ENCODE assay signal across 8 mouse cellular contexts in the genomic region with DNA sequence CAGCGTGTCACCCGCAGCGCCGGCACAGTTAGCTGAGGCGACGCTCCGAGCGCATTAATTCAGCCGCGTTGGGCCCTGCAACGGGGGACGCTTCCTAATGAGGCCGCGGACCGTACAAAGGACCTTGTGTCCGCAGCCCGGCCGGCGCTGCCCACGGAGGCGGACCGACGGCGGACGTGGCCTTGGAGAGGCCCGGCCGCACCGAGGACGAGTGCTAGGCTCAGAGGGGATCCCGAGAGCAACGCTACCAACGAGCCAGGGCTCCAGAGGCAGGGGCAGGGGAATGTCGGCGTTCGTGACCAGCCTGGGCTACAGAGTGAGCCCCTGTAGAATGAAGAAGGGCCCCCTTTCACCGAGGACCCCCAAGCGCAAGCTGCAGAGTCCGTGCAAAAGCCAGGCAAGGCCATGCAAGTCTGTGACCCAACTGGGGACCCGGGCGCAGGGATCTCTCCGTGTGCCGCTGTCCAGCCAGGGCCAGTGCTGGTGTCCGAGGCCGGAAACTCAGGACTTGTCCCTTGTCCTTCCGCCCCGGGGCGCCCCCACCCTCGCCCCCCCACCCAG. TPM values are rescaled to one million over a fixed set of nuclear protein-coding genes. Genes with fewer than 3 reads are reported as not detected.
DNase-seq lines count a peak whose midpoint lies in the region; ATAC-seq and TF ChIP-seq lines count a peak whose summit lies in the region.

No protein-coding gene starts in this region.

- intact Hi-C loops in gastrocnemius, postnatal 36 days (cut with DNase I) = no loop called here

- peaks cover 27% of the 10 kb centered on the region for H3K36me3 ChIP-seq in forebrain, embryonic 13.5 days (ENCODE audit: poor library complexity, severe bottlenecking)
- peaks cover 3% of the 10 kb centered on the region; the same call in 1 of the 2 replicates for H3K36me3 ChIP-seq in intestine, postnatal 0 days (ENCODE audit: control insufficient read depth, insufficient read depth)
- H3K36me3 ChIP-seq in lung, embryonic 16.5 days (ENCODE audit: control insufficient read depth, insufficient read depth, low read length) = no peaks in the 10 kb centered on the region
- no peaks in the 10 kb centered on the region for H3K36me3 ChIP-seq in small intestine, adult 2 months (ENCODE audit: control insufficient read depth, insufficient read depth, low read length)

- H3K27ac ChIP-seq in forebrain, embryonic 13.5 days = peak overlapping the region; percentile 90
- H3K27ac ChIP-seq in intestine, postnatal 0 days (ENCODE audit: low read depth, low read length) = no peak overlapping the region
- H3K27ac ChIP-seq in lung, embryonic 16.5 days (ENCODE audit: low read length) = no peak overlapping the region
- H3K27ac ChIP-seq in small intestine, adult 2 months (ENCODE audit: insufficient read depth, low read depth, low read length) = no peak overlapping the region

- no peaks in the 10 kb centered on the region for H3K27me3 ChIP-seq in forebrain, embryonic 13.5 days
- peaks cover 27% of the 10 kb centered on the region for H3K27me3 ChIP-seq in intestine, postnatal 0 days (replicated peaks; ENCODE audit: control insufficient read depth, insufficient read depth, low read length)
- H3K27me3 ChIP-seq in lung, embryonic 16.5 days (ENCODE audit: control insufficient read depth, insufficient read depth, low read depth, low read length) = peaks cover 32% of the 10 kb centered on the region
- peaks cover 16% of the 10 kb centered on the region for H3K27me3 ChIP-seq in small intestine, adult 2 months (ENCODE audit: control insufficient read depth, insufficient read depth, low read length)

- H3K4me3 ChIP-seq in forebrain, embryonic 13.5 days = peak overlapping the region; percentile 49
- H3K4me3 ChIP-seq in intestine, postnatal 0 days (ENCODE audit: low read depth, low read length) = peak overlapping the region; percentile 42
- H3K4me3 ChIP-seq in lung, embryonic 16.5 days (ENCODE audit: low read length) = peak overlapping the region; percentile 43
- H3K4me3 ChIP-seq in small intestine, adult 2 months (ENCODE audit: low read depth, low read length) = peak overlapping the region; percentile 36

- peaks cover 33% of the 10 kb centered on the region for H3K4me1 ChIP-seq in forebrain, embryonic 13.5 days
- no peaks in the 10 kb centered on the region for H3K4me1 ChIP-seq in intestine, postnatal 0 days (replicated peaks; ENCODE audit: control insufficient read depth, insufficient read depth, low read length)
- peaks cover 16% of the 10 kb centered on the region for H3K4me1 ChIP-seq in lung, embryonic 16.5 days (replicated peaks; ENCODE audit: control insufficient read depth, insufficient read depth, low read length)
- H3K4me1 ChIP-seq in small intestine, adult 2 months (ENCODE audit: control insufficient read depth, insufficient read depth, insufficient read length, low read length) = peaks cover 8% of the 10 kb centered on the region

- under 1% methylated on average over 48 of the region's 48 CpGs for WGBS in forebrain, embryonic 13.5 days
- WGBS in intestine, postnatal 0 days = 2% methylated on average over 48 of the region's 48 CpGs
- under 1% methylated on average over 44 of the region's 48 CpGs for WGBS in lung, embryonic 16.5 days
- WGBS in small intestine, adult 2 months = 2% methylated on average over 48 of the region's 48 CpGs

- peak overlapping the region; percentile 74 for H3K4me2 ChIP-seq in forebrain, embryonic 13.5 days
- peak overlapping the region; percentile 71 for H3K4me2 ChIP-seq in intestine, postnatal 0 days (replicated peaks; ENCODE audit: low read depth)
- peak overlapping the region; percentile 75 for H3K4me2 ChIP-seq in lung, embryonic 16.5 days (ENCODE audit: low read depth, low read length)

- TF ChIP-seq CTCF in intestine, postnatal 0 days (IDR thresholded peaks at IDR 0.05; ENCODE audit: low read depth) = no peak
- TF ChIP-seq CTCF in small intestine, adult 2 months (IDR thresholded peaks at IDR 0.05; ENCODE audit: extremely low read depth, insufficient read length, insufficient replicate concordance, low read depth, low read length) = no peak

- ATAC-seq in forebrain, embryonic 13.5 days = peak; percentile 48
- ATAC-seq in intestine, postnatal 0 days = no peak
- peak; percentile 41 for ATAC-seq in lung, embryonic 16.5 days (ENCODE audit: low read depth)

- H3K9me3 ChIP-seq in forebrain, embryonic 13.5 days (replicated peaks) = no peaks in the 10 kb centered on the region
- no peaks in the 10 kb centered on the region for H3K9me3 ChIP-seq in intestine, postnatal 0 days (ENCODE audit: control insufficient read depth)
- H3K9me3 ChIP-seq in lung, embryonic 16.5 days (ENCODE audit: control insufficient read depth, low read length) = no peaks in the 10 kb centered on the region

- no peak for TF ChIP-seq POLR2A in small intestine, adult 2 months (IDR thresholded peaks at IDR 0.05; ENCODE audit: low read depth, low read length)

- peak overlapping the region; percentile 85 for H3K9ac ChIP-seq in forebrain, embryonic 13.5 days
- H3K9ac ChIP-seq in intestine, postnatal 0 days (ENCODE audit: low read depth, low read length) = no peak overlapping the region
- H3K9ac ChIP-seq in lung, embryonic 16.5 days (ENCODE audit: low read length) = peak overlapping the region; percentile 52

- DNase-seq in gastrocnemius, postnatal 10 days = peak; percentile 51
- DNase-seq in gastrocnemius, postnatal 36 days = no peak
- DNase-seq in adrenal gland, adult 8-10 months = peak; percentile 32
- DNase-seq in T-cell, adult 2 months (ENCODE audit: low spot score) = no peak

RNA-seq across cellular contexts. Expression of gene Efna2, which starts 11.3 kb away (rescaled TPM):
- 1 to 10 TPM; 1.1 to 1.9 TPM for total RNA-seq in gastrocnemius, postnatal 10 days (2021)
- total RNA-seq in gastrocnemius, postnatal 36 days (2021) = under 1 TPM; 0.27 to 0.31 TPM
- total RNA-seq in adrenal gland, adult 8-10 months (2022) = 1 to 10 TPM; 2.4 to 5.2 (median 3.3) TPM
- polyA plus RNA-seq in forebrain, embryonic 13.5 days (2015; fragmentation: Nextera tagmentation; extraction: Ambion mirVana) = 17.7 and 19.5 TPM in 2 replicates
- polyA plus RNA-seq in intestine, postnatal 0 days (2015; fragmentation: Nextera tagmentation; extraction: Ambion mirVana) = 3.5 and 3.8 TPM in 2 replicates
- 11.0 and 12.1 TPM in 2 replicates for polyA plus RNA-seq in lung, embryonic 16.5 days (2015; fragmentation: Nextera tagmentation; extraction: Ambion mirVana)
- polyA plus RNA-seq in small intestine, adult 2 months (2012; rRNA removed) = 1.5 and 1.8 TPM in 2 replicates

RNA-seq across cellular contexts. Expression of gene 1600002K03Rik, which starts 17.8 kb away (rescaled TPM):
- total RNA-seq in gastrocnemius, postnatal 10 days (2021) = 1 to 10 TPM; 3.9 to 5.5 TPM
- 1 to 10 TPM; 4.7 to 5.1 TPM for total RNA-seq in gastrocnemius, postnatal 36 days (2021)
- 10 to 100 TPM; 18.1 to 22.1 (median 21.7) TPM for total RNA-seq in adrenal gland, adult 8-10 months (2022)
- polyA plus RNA-seq in forebrain, embryonic 13.5 days (2015; fragmentation: Nextera tagmentation; extraction: Ambion mirVana) = 12.2 and 12.6 TPM in 2 replicates
- polyA plus RNA-seq in intestine, postnatal 0 days (2015; fragmentation: Nextera tagmentation; extraction: Ambion mirVana) = 12.7 and 13.9 TPM in 2 replicates
- polyA plus RNA-seq in lung, embryonic 16.5 days (2015; fragmentation: Nextera tagmentation; extraction: Ambion mirVana) = 12.2 and 13.6 TPM in 2 replicates
- polyA plus RNA-seq in small intestine, adult 2 months (2012; rRNA removed) = 6.8 and 9.0 TPM in 2 replicates

RNA-seq across cellular contexts. Expression of gene Cirbp, which starts 24.8 kb away (rescaled TPM):
- total RNA-seq in gastrocnemius, postnatal 10 days (2021) = 10 to 100 TPM; 84.3 to 88.4 TPM
- 10 to 100 TPM; 22.6 to 28.3 TPM for total RNA-seq in gastrocnemius, postnatal 36 days (2021)
- total RNA-seq in adrenal gland, adult 8-10 months (2022) = 100 to 1,000 TPM in 3 of 4 experiments, 10 to 100 TPM in 1; 44.2 to 234 (median 162) TPM
- 274 and 308 TPM in 2 replicates for polyA plus RNA-seq in forebrain, embryonic 13.5 days (2015; fragmentation: Nextera tagmentation; extraction: Ambion mirVana)
- 222 and 228 TPM in 2 replicates for polyA plus RNA-seq in intestine, postnatal 0 days (2015; fragmentation: Nextera tagmentation; extraction: Ambion mirVana)
- polyA plus RNA-seq in lung, embryonic 16.5 days (2015; fragmentation: Nextera tagmentation; extraction: Ambion mirVana) = 73.4 and 83.4 TPM in 2 replicates
- 18.5 and 48.0 TPM in 2 replicates for polyA plus RNA-seq in small intestine, adult 2 months (2012; rRNA removed)

RNA-seq across cellular contexts. Expression of gene Mum1, which starts 35.7 kb away (rescaled TPM):
- 10 to 100 TPM; 26.4 to 31.3 TPM for total RNA-seq in gastrocnemius, postnatal 10 days (2021)
- total RNA-seq in gastrocnemius, postnatal 36 days (2021) = 10 to 100 TPM; 12.3 to 14.3 TPM
- total RNA-seq in adrenal gland, adult 8-10 months (2022) = 10 to 100 TPM; 26.5 to 41.6 (median 32.9) TPM
- polyA plus RNA-seq in forebrain, embryonic 13.5 days (2015; fragmentation: Nextera tagmentation; extraction: Ambion mirVana) = 62.1 and 64.7 TPM in 2 replicates
- polyA plus RNA-seq in intestine, postnatal 0 days (2015; fragmentation: Nextera tagmentation; extraction: Ambion mirVana) = 21.9 and 22.5 TPM in 2 replicates
- polyA plus RNA-seq in lung, embryonic 16.5 days (2015; fragmentation: Nextera tagmentation; extraction: Ambion mirVana) = 66.4 and 68.7 TPM in 2 replicates
- 11.6 and 23.7 TPM in 2 replicates for polyA plus RNA-seq in small intestine, adult 2 months (2012; rRNA removed)

RNA-seq across cellular contexts. Expression of gene Midn, which starts 42.5 kb away (rescaled TPM):
- 10 to 100 TPM; 34.3 to 62.7 TPM for total RNA-seq in gastrocnemius, postnatal 10 days (2021)
- total RNA-seq in gastrocnemius, postnatal 36 days (2021) = 10 to 100 TPM; 37.6 to 49.3 TPM
- 100 to 1,000 TPM in 1 of 4 experiments, 10 to 100 TPM in 3; 56.4 to 145 (median 90.1) TPM for total RNA-seq in adrenal gland, adult 8-10 months (2022)
- polyA plus RNA-seq in forebrain, embryonic 13.5 days (2015; fragmentation: Nextera tagmentation; extraction: Ambion mirVana) = 35.1 and 37.9 TPM in 2 replicates
- 18.1 and 19.5 TPM in 2 replicates for polyA plus RNA-seq in intestine, postnatal 0 days (2015; fragmentation: Nextera tagmentation; extraction: Ambion mirVana)
- 11.8 and 12.9 TPM in 2 replicates for polyA plus RNA-seq in lung, embryonic 16.5 days (2015; fragmentation: Nextera tagmentation; extraction: Ambion mirVana)
- 151 and 372 TPM in 2 replicates for polyA plus RNA-seq in small intestine, adult 2 months (2012; rRNA removed)

Comparison
In these comparisons a context has a peak if more than half of its experiments do, and no peak if none do; other contexts are left out.
1. DNase-seq: peak in gastrocnemius, postnatal 10 days (single experiment) and adrenal gland, adult 8-10 months (single experiment); none in gastrocnemius, postnatal 36 days (0 of 2) and T-cell, adult 2 months (single experiment).
2. Peak in every context shown above with its lines, with median percentiles within 50 percentile points of each other: H3K4me2 ChIP-seq and H3K4me3 ChIP-seq.